8 mouse cellular contexts compared by ENCODE assay signal in genomic region chr2:25223681-25224491, GRCm38 (mm10). TPM values are rescaled to one million over a fixed set of nuclear protein-coding genes. Genes with fewer than 3 reads are reported as not detected.
DNase-seq lines count a peak whose midpoint lies in the region; ATAC-seq and TF ChIP-seq lines count a peak whose summit lies in the region.

No protein-coding gene starts in this region.

- no peaks in the 10 kb centered on the region for H3K9me3 ChIP-seq in G1E (replicated peaks)
- H3K9me3 ChIP-seq in forebrain, embryonic 16.5 days (ENCODE audit: control insufficient read depth, low read length): no peaks in the 10 kb centered on the region
- no peaks in the 10 kb centered on the region for H3K9me3 ChIP-seq in hindbrain, embryonic 10.5 days

- peak; percentile 91 for DNase-seq in G1E (ENCODE audit: low spot score)
- DNase-seq in hindbrain, embryonic 10.5 days (ENCODE audit: low spot score): no peak
- peak; percentile 79 for DNase-seq in left cerebral cortex, adult 2 months (ENCODE audit: extremely low spot score in 1 of 2, low spot score in 2 of 2)
- peak; percentile 86 to 91 for DNase-seq in lung, postnatal 4 days
- DNase-seq in right cerebral cortex, postnatal 36 days (ENCODE audit: low spot score in 2 of 2): peak; percentile 70 to 74
- DNase-seq in urinary bladder, postnatal 25 days (ENCODE audit: low spot score): peak; percentile 80

- WGBS in forebrain, embryonic 16.5 days: 3% methylated on average over 47 of the region's 53 CpGs
- 2% methylated on average over 53 of the region's 53 CpGs for WGBS in hindbrain, embryonic 10.5 days

- no peaks in the 10 kb centered on the region for H3K27me3 ChIP-seq in G1E (ENCODE audit: insufficient read depth, low read length)
- H3K27me3 ChIP-seq in forebrain, embryonic 16.5 days (replicated peaks; ENCODE audit: control insufficient read depth, insufficient read depth, low read length): no peaks in the 10 kb centered on the region
- no peaks in the 10 kb centered on the region for H3K27me3 ChIP-seq in hindbrain, embryonic 10.5 days (ENCODE audit: insufficient read depth, poor library complexity, severe bottlenecking)

- H3K27ac ChIP-seq in brown adipose tissue, adult 24 weeks (replicated peaks; ENCODE audit: low read depth, low read length): peak overlapping the region; percentile 87
- H3K27ac ChIP-seq in forebrain, embryonic 16.5 days (ENCODE audit: low read length): peak overlapping the region; percentile 90
- H3K27ac ChIP-seq in hindbrain, embryonic 10.5 days: peak overlapping the region; percentile 97
- peak overlapping the region; percentile 96 for H3K27ac ChIP-seq in left cerebral cortex, adult 2 months

- peak overlapping the region; percentile 64 for H3K4me2 ChIP-seq in forebrain, embryonic 16.5 days (ENCODE audit: low read length)

- TF ChIP-seq CTCF in G1E (IDR thresholded peaks at IDR 0.05; ENCODE audit: low read depth, low read length): no peak
- TF ChIP-seq CTCF in left cerebral cortex, adult 2 months (IDR thresholded peaks at IDR 0.05): no peak

- H3K4me3 ChIP-seq in G1E (ENCODE audit: low read depth, low read length): peak overlapping the region; percentile 93
- peak overlapping the region; percentile 78 for H3K4me3 ChIP-seq in brown adipose tissue, adult 24 weeks (ENCODE audit: insufficient read depth, low read depth, low read length)
- peak overlapping the region; percentile 93 for H3K4me3 ChIP-seq in forebrain, embryonic 16.5 days (replicated peaks; ENCODE audit: low read length)
- H3K4me3 ChIP-seq in hindbrain, embryonic 10.5 days: peak overlapping the region; percentile 90
- H3K4me3 ChIP-seq in left cerebral cortex, adult 2 months: peak overlapping the region; percentile 93

- peaks cover 47% of the 10 kb centered on the region for H3K4me1 ChIP-seq in G1E (ENCODE audit: insufficient read depth, low read depth, low read length)
- H3K4me1 ChIP-seq in brown adipose tissue, adult 24 weeks (ENCODE audit: control insufficient read depth, insufficient read depth, insufficient read length, low read length): peaks cover 11% of the 10 kb centered on the region
- peaks cover 16% of the 10 kb centered on the region for H3K4me1 ChIP-seq in forebrain, embryonic 16.5 days (replicated peaks; ENCODE audit: control insufficient read depth, insufficient read depth, low read length)
- peaks cover 45% of the 10 kb centered on the region for H3K4me1 ChIP-seq in hindbrain, embryonic 10.5 days (replicated peaks)

- peak overlapping the region; percentile 81 for H3K9ac ChIP-seq in forebrain, embryonic 16.5 days (replicated peaks; ENCODE audit: low read depth, low read length)

- ATAC-seq in G1E (ENCODE audit: extremely low read depth, insufficient number of reproducible peaks, low FRiP score, poor library complexity, severe bottlenecking): no peak
- peak; percentile 17 for ATAC-seq in forebrain, embryonic 16.5 days

- intact Hi-C loops in left cerebral cortex, adult 2 months (cut with DNase I): loop anchor here (2.0 kb wide), 1 partner anchor 13 kb away; the partner anchor contains the start of gene Nelfb

- peaks cover 34% of the 10 kb centered on the region for H3K36me3 ChIP-seq in G1E (replicated peaks)
- H3K36me3 ChIP-seq in forebrain, embryonic 16.5 days (ENCODE audit: control insufficient read depth, insufficient read depth): no peaks in the 10 kb centered on the region
- peaks cover 27% of the 10 kb centered on the region for H3K36me3 ChIP-seq in hindbrain, embryonic 10.5 days

RNA-seq across cellular contexts. Expression of gene Tubb4b, which starts 0.6 kb away (rescaled TPM):
- total RNA-seq in G1E (2014; fragmentation: Nextera tagmentation) (367 and 427 TPM in 2 replicates), G1E (2017) (799 and 1,022 TPM in 2 replicates)
- 414 and 639 TPM in 2 replicates for polyA plus RNA-seq in G1E (2012)
- polyA plus RNA-seq in brown adipose tissue, adult 24 weeks (2012; ENCODE audit: insufficient read depth, insufficient read length, missing spikeins): 193 and 284 TPM in 2 replicates
- 394 TPM in 2 replicates for polyA plus RNA-seq in forebrain, embryonic 16.5 days (2015; fragmentation: Nextera tagmentation; extraction: Ambion mirVana)
- polyA plus RNA-seq in hindbrain, embryonic 10.5 days (2016; fragmentation: Nextera tagmentation; extraction: Ambion mirVana): 655 and 693 TPM in 2 replicates
- total RNA-seq in left cerebral cortex, adult 2 months (2021): 100 to 1,000 TPM; 317 to 329 TPM

RNA-seq across cellular contexts. Expression of gene Fam166a, which starts 5.3 kb away (rescaled TPM):
- not detected in 2 replicates for total RNA-seq in G1E (2014; fragmentation: Nextera tagmentation)
- not detected in 2 replicates for total RNA-seq in G1E (2017)
- 0.20 TPM in 1 of 2 replicates, not detected in the other for polyA plus RNA-seq in G1E (2012)
- polyA plus RNA-seq in brown adipose tissue, adult 24 weeks (2012; ENCODE audit: insufficient read depth, insufficient read length, missing spikeins): not detected in 2 replicates
- not detected in 2 replicates for polyA plus RNA-seq in forebrain, embryonic 16.5 days (2015; fragmentation: Nextera tagmentation; extraction: Ambion mirVana)
- polyA plus RNA-seq in hindbrain, embryonic 10.5 days (2016; fragmentation: Nextera tagmentation; extraction: Ambion mirVana): not detected in 2 replicates
- total RNA-seq in left cerebral cortex, adult 2 months (2021): not detected

RNA-seq across cellular contexts. Expression of gene Stpg3, which starts 9.4 kb away (rescaled TPM):
- total RNA-seq in G1E (2014; fragmentation: Nextera tagmentation): not detected in 2 replicates
- total RNA-seq in G1E (2017): not detected in 2 replicates
- not detected in 2 replicates for polyA plus RNA-seq in G1E (2012)
- not detected in 2 replicates for polyA plus RNA-seq in brown adipose tissue, adult 24 weeks (2012; ENCODE audit: insufficient read depth, insufficient read length, missing spikeins)
- polyA plus RNA-seq in forebrain, embryonic 16.5 days (2015; fragmentation: Nextera tagmentation; extraction: Ambion mirVana): not detected in 2 replicates
- not detected in 2 replicates for polyA plus RNA-seq in hindbrain, embryonic 10.5 days (2016; fragmentation: Nextera tagmentation; extraction: Ambion mirVana)
- not detected for total RNA-seq in left cerebral cortex, adult 2 months (2021)

RNA-seq across cellular contexts. Expression of gene Slc34a3, which starts 10.3 kb away (rescaled TPM):
- total RNA-seq in G1E (2014; fragmentation: Nextera tagmentation): 0.63 TPM in 1 of 2 replicates, not detected in the other
- total RNA-seq in G1E (2017): not detected in 2 replicates
- 0.91 and 0.95 TPM in 2 replicates for polyA plus RNA-seq in G1E (2012)
- polyA plus RNA-seq in brown adipose tissue, adult 24 weeks (2012; ENCODE audit: insufficient read depth, insufficient read length, missing spikeins): not detected in 2 replicates
- polyA plus RNA-seq in forebrain, embryonic 16.5 days (2015; fragmentation: Nextera tagmentation; extraction: Ambion mirVana): not detected in 2 replicates
- not detected in 2 replicates for polyA plus RNA-seq in hindbrain, embryonic 10.5 days (2016; fragmentation: Nextera tagmentation; extraction: Ambion mirVana)
- total RNA-seq in left cerebral cortex, adult 2 months (2021): not detected

RNA-seq across cellular contexts. Expression of gene Nelfb, which starts 12.6 kb away (rescaled TPM):
- total RNA-seq in G1E (2014; fragmentation: Nextera tagmentation) (30.6 and 80.7 TPM in 2 replicates), G1E (2017) (54.6 and 60.9 TPM in 2 replicates)
- 26.9 and 27.0 TPM in 2 replicates for polyA plus RNA-seq in G1E (2012)
- polyA plus RNA-seq in brown adipose tissue, adult 24 weeks (2012; ENCODE audit: insufficient read depth, insufficient read length, missing spikeins): 15.4 and 19.0 TPM in 2 replicates
- 91.7 and 101 TPM in 2 replicates for polyA plus RNA-seq in forebrain, embryonic 16.5 days (2015; fragmentation: Nextera tagmentation; extraction: Ambion mirVana)
- 123 and 132 TPM in 2 replicates for polyA plus RNA-seq in hindbrain, embryonic 10.5 days (2016; fragmentation: Nextera tagmentation; extraction: Ambion mirVana)
- total RNA-seq in left cerebral cortex, adult 2 months (2021): 10 to 100 TPM; 53.4 to 64.3 TPM
